Mouse (Mus musculus) myocyte (in vitro differentiated cells): ENCODE measurements around the gene Pkdrej.

Source experiments
- CEBPB ChIP-seq: IDR thresholded peaks from 2 replicates; pipeline ENCODE4 v1.6.1; 2011; ENCODE audit warnings: mild to moderate bottlenecking, moderate library complexity; ENCODE audit not compliant: poor library complexity, insufficient read depth, severe bottlenecking
- MYOG ChIP-seq, 3 experiments: IDR thresholded peaks; one replicate each; pipeline ENCODE4 v1.6.1; 2011; ENCODE audit warnings: control low read depth in 2 of 3, low read depth in 2 of 3, mild to moderate bottlenecking in 2 of 3; ENCODE audit not compliant: insufficient read length in 2 of 3, control insufficient read depth in 1 of 3, insufficient read depth in 1 of 3
- POLR2A ChIP-seq: IDR thresholded peaks from one replicate; pipeline ENCODE4 v1.6.1; 2011; ENCODE audit warnings: low read depth, mild to moderate bottlenecking, control low read depth, moderate library complexity; ENCODE audit not compliant: insufficient read length
- TCF12 ChIP-seq: IDR thresholded peaks from one replicate; pipeline ENCODE4 v1.6.1; 2011; ENCODE audit warnings: mild to moderate bottlenecking, control low read depth; ENCODE audit not compliant: poor library complexity, insufficient read depth, severe bottlenecking
- USF1 ChIP-seq: IDR thresholded peaks from one replicate; pipeline ENCODE4 v1.6.1; 2011; ENCODE audit warnings: low read depth, mild to moderate bottlenecking, control low read depth, moderate library complexity

DNA sequence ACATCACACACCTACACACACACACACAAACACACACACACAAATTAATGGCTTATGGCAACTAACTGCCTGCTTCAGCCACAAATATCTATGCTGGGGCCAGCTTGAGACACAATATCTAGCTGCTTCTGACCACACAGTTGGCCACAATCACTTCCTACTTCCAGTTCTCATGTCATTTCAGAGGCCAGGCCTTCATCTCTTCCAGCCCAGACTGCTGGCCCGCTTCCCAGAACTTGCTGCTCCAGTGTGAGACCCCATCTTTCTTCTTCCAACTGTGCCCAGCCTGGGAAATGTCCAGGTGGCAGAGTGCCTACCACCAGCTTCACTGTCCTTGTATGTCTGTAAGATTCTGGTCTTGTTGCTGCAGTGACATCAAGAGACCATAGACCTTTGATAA lies 28.7 kb downstream of the Pkdrej start:
- TF ChIP-seq TCF12 (no peak), POLR2A (no peak), USF1 (no peak), MYOG (IDR thresholded peaks at IDR 0.05; ENCODE audit: control insufficient read depth in 1 of 3, insufficient read depth in 1 of 3, insufficient read length in 2 of 3, low read depth in 2 of 3) (no peak), CEBPB (no peak)
